Mouse (Mus musculus) splenic B cell, adult 2 months (primary cell): ENCODE results near the gene Dlgap4.
A peak's percentile ranks its signal among the peaks of the same experiment; 100 is the strongest.

Experiments used
- DNase-seq: peaks from one replicate; pipeline ENCODE4 v3.0.0-alpha.2; 2011; ENCODE audit warnings: low read depth, low spot score
- H3K27me3 ChIP-seq: 2 replicates; pipeline ENCODE4 v1.6.1; 2012; ENCODE audit warnings: mild to moderate bottlenecking, low read length, moderate library complexity, mixed read lengths; ENCODE audit not compliant: control insufficient read depth, poor library complexity, insufficient read depth, severe bottlenecking
- H3K36me3 ChIP-seq: 2 replicates; pipeline ENCODE4 v1.6.1; 2012; ENCODE audit warnings: mild to moderate bottlenecking, low read length, moderate library complexity, mixed read lengths; ENCODE audit not compliant: control insufficient read depth, poor library complexity, insufficient read depth, severe bottlenecking

Dlgap4 gene

DNA sequence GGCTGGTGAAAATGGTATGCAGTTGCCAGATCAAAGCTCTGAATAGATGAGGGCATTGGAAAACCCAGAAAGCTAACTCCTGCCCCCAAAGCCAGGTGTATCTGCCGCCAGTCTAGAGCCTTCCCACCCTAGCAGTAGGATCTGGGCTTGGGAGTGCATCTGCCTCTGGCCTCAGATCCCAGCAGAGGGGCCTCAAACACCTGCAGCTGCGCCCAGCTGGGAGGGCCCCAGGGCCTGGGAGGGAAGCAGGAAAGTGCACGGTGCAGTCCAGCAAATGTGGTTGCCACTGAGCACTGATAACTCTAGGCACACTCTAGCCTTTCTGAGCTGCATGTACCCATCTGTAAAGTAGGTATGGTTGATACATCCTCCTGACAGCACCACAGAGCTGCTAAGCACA is 129.7 kb downstream of the Dlgap4 start:
- H3K36me3 ChIP-seq, result no peaks in the 10 kb centered on the region; the same call in none of the 2 replicates
- H3K27me3 ChIP-seq, result no peaks in the 10 kb centered on the region
- DNase-seq, result no peak

- Histone ChIP-seq H3K36me3 (peaks cover 2% of the 10 kb centered on the region), H3K27me3 (no peaks in the 10 kb centered on the region)
- no peak for DNase-seq
Observed at GRCm38 (mm10) chr2:156744414-156744813, 130.9 kb downstream of the Dlgap4 start.

DNA sequence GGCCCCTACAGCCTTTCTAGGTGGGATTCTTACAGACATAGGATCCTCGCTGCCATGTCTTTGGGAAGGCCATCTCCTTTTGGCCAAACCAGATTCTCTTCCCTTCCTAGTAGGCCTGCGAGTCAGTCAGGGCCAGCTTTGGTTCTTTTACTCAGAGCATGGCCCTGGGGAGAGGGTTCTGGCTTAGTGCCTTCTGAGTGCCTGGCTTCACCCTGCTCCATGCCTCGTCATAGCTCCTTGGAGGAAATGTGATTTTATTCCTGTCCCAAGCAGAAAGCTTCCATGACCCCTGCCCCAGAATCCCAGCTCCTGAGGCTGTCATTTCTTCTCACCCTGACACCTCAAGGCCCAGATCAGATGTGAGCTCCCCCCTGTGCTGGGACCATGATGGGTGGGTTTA is 133.8 kb downstream of the Dlgap4 start:
- H3K27me3 ChIP-seq, result no peaks in the 10 kb centered on the region
- no peak for DNase-seq
- H3K36me3 ChIP-seq, result peaks cover 5% of the 10 kb centered on the region

GRCm38 (mm10) chr2:156749687-156750086 is 136.2 kb downstream of the Dlgap4 start:
- no peak for DNase-seq
- H3K36me3 ChIP-seq, result peaks cover 5% of the 10 kb centered on the region
- H3K27me3 ChIP-seq, result no peaks in the 10 kb centered on the region

- Histone ChIP-seq H3K27me3 (no peaks in the 10 kb centered on the region), H3K36me3 (peaks cover 2% of the 10 kb centered on the region)
- DNase-seq, result no peak
Observed at GRCm38 (mm10) chr2:156756937-156757336, 143.4 kb downstream of the Dlgap4 start.

- no peak for DNase-seq
- Histone ChIP-seq H3K27me3 (no peaks in the 10 kb centered on the region), H3K36me3 (peaks cover 10% of the 10 kb centered on the region)
Observed at GRCm38 (mm10) chr2:156760843-156761505, 147.5 kb downstream of the Dlgap4 start.

DNA sequence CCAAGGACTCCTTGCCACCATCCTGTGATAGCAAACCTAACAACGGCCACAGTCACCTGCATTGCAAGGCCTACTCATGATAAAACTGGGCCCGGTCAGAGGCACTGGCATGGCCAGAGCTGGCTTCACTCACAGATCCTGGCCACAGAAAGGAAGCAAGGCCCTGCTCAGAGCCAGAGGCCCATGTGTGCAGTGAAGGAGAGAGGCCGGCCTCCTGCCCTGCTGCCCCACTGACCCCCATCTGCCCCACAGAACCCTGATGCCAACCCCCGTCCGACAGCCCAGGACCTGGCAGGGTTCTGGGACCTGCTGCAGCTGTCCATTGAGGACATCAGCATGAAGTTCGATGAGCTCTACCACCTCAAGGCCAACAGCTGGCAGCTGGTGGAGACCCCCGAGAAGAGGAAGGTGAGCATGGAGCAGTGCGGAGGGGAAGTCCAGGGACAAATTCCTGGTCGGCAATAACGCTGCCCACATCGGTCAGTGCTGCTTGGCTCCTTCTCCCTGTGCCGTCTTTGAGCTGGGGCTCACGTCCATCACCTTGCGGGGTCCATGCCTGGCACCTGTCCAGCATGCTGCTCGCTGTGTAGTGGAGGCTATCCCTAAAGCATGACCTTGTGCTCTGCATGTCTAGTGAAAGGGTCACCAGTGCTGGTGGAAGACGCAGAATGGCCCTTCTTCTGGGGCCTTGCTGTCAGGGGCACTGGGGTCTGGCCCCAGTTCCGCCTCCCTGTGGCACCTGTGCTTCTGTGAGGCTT is 148.2 kb downstream of the Dlgap4 start:
- Histone ChIP-seq H3K27me3 (no peaks in the 10 kb centered on the region), H3K36me3 (peaks cover 8% of the 10 kb centered on the region)
- no peak for DNase-seq

- DNase-seq, result no peak
- Histone ChIP-seq H3K27me3 (no peaks in the 10 kb centered on the region), H3K36me3 (peaks cover 8% of the 10 kb centered on the region)
Observed at GRCm38 (mm10) chr2:156762499-156762898, 149.0 kb downstream of the Dlgap4 start.

GRCm38 (mm10) chr2:156763101-156763500 is 149.6 kb downstream of the Dlgap4 start:
- Histone ChIP-seq H3K27me3 (no peaks in the 10 kb centered on the region), H3K36me3 (peaks cover 8% of the 10 kb centered on the region)
- DNase-seq, result no peak

DNA sequence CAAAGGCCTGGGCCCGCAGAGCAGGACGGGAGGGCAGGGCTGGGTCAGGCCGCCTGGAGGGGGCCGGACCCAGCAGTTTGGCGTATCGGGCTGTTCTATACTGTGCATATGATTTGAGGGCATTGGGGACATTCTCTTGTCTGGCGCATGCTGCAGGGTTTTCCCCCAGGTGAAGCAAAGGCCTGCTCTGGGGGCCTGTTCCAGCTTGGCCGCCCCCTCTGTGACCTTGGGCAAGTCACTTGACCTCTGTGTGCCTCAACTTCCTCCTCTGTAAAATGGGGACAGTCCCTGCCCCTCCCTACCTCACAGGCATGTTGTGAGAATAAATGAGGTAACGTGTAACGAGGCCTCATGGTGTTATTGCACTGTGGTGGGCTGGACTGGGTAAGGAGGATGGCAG is 150.5 kb downstream of the Dlgap4 start:
- Histone ChIP-seq H3K36me3 (peaks cover 8% of the 10 kb centered on the region), H3K27me3 (no peaks in the 10 kb centered on the region)
- DNase-seq, result peak; percentile 14

DNA sequence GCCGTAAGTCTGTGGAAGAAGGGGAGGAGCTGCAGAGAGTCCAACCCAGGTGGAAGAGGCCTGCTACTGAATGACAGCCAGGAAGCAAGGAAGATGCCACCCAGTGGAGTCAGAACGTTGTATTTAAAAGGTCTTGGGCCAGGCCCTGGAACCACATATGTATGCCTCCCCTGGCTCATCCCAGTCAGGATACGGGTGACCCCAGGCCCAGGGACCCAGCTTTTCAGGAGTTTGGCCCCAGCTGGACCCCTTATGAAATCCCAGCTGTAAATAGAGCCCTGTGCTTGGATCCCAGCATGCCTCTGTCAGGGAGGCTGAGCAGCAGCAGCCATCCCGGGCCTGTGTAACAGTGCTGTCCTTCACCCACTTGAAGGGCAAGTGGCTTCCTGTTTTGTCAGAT is 151.2 kb downstream of the Dlgap4 start:
- peaks cover 8% of the 10 kb centered on the region for H3K36me3 ChIP-seq
- H3K27me3 ChIP-seq, result no peaks in the 10 kb centered on the region
- no peak for DNase-seq

DNA sequence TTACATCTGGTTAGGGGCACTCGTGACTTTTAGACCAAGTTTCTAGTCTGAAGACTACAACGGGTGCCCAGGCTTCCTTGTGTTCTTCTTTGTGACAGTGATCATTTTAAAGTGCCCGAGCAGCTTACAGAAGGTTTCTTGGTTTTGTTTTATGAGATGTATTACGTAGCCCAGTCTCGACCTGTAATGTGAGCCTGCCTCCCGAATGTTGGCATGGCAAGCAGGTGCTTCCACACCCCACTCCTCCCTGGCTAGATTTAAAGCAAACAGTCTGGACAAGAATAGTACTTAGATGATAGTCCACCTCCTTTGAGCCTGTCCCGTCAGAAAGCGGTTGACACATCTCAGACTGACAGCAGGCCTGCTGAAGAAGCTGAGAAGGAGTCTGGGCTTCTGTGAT is 152.1 kb downstream of the Dlgap4 start:
- Histone ChIP-seq H3K27me3 (no peaks in the 10 kb centered on the region), H3K36me3 (peaks cover 8% of the 10 kb centered on the region)
- no peak for DNase-seq

GRCm38 (mm10) chr2:156766227-156767019 is 152.9 kb downstream of the Dlgap4 start:
- Histone ChIP-seq H3K36me3 (peaks cover 8% of the 10 kb centered on the region), H3K27me3 (no peaks in the 10 kb centered on the region)
- no peak for DNase-seq

DNA sequence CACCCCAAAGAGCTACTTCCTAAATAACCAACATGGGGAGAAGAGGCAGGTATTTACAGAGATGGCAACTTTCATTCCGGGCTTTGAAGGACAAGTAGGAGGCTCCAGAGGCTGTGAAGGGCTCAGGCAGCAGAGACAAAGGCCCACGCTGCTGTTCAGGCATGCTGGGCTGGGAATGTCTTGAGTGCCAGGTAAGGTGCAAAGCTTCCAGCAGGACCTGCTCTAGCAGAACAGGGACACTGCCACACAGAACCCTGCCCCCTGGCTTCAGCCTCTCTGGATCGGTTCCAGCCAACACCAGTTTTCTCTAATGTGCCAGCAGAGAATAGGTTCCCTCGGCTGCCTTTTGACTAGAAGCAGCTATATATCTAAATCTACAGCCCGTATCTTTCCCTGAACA is 153.6 kb downstream of the Dlgap4 start:
- H3K27me3 ChIP-seq, result no peaks in the 10 kb centered on the region
- DNase-seq, result no peak
- H3K36me3 ChIP-seq, result peaks cover 6% of the 10 kb centered on the region

GRCm38 (mm10) chr2:156769274-156769673 is 155.8 kb downstream of the Dlgap4 start:
- Histone ChIP-seq H3K36me3 (no peaks in the 10 kb centered on the region), H3K27me3 (no peaks in the 10 kb centered on the region)
- DNase-seq, result no peak
